ENCODE assay signal across 36 mouse cellular contexts in the genomic region with DNA sequence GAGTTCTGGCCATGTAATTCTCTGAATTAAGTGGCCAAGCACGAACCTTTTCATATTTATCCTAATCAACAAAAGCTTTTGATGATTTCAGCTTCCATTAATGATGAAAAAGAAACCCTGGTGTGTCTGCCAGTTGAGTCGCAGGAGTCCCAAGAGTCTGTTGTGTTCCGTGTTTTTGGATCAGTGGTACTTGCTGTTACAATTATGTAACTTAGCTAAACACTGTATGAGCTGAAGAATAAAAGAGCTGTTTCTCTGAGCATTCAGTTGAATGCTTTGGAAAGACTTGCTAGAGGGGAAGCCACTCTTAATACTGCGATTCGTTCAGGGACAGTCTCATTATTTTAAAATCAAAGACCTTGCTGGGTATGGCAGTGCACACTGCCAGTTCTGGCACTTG.
DNase-seq lines count a peak whose midpoint lies in the region; ATAC-seq and TF ChIP-seq lines count a peak whose summit lies in the region.
"Had no signal": no experiment of that assay in that cellular context is flagged by ENCODE, and none has a peak within 500 bp of the region (broad histone marks: within the 10 kb centered on the region; RNA-seq: fewer than 3 reads in every experiment).

No protein-coding gene starts in this region.

- H3K9ac ChIP-seq in hindbrain, postnatal 0 days (replicated peaks; ENCODE audit: low read length): no peak overlapping the region
- H3K9ac ChIP-seq in hindbrain, embryonic 12.5 days: no peak overlapping the region
- H3K9ac ChIP-seq: embryonic facial prominence, embryonic 12.5 days; heart, embryonic 15.5 days; hindbrain, embryonic 14.5 days; limb, embryonic 13.5 days; lung, embryonic 15.5 days; midbrain, embryonic 13.5 days; neural tube, embryonic 15.5 days had no signal

- no peak overlapping the region for H3K27ac ChIP-seq in hindbrain, postnatal 0 days
- H3K27ac ChIP-seq in hindbrain, embryonic 12.5 days: no peak overlapping the region
- H3K27ac ChIP-seq: embryonic facial prominence, embryonic 12.5 days; heart, embryonic 10.5 days; heart, embryonic 15.5 days; hindbrain, embryonic 14.5 days; limb, embryonic 13.5 days; lung, embryonic 15.5 days; midbrain, embryonic 13.5 days; neural tube, embryonic 15.5 days; stomach, postnatal 0 days had no signal

- H3K4me3 ChIP-seq in hindbrain, postnatal 0 days (ENCODE audit: low read length): no peak overlapping the region
- H3K4me3 ChIP-seq in hindbrain, embryonic 12.5 days: no peak overlapping the region
- H3K4me3 ChIP-seq: embryonic facial prominence, embryonic 12.5 days; heart, embryonic 10.5 days; heart, embryonic 15.5 days; left cerebral cortex, adult 2 months; limb, embryonic 13.5 days; lung, embryonic 15.5 days; megakaryocyte, embryonic 14.5 days; midbrain, embryonic 13.5 days; neural tube, embryonic 15.5 days had no signal

- TF ChIP-seq POLR2A in brain, embryonic 14.5 days (IDR thresholded peaks at IDR 0.05; ENCODE audit: borderline replicate concordance, extremely low read depth, insufficient read depth, insufficient read length, poor library complexity, severe bottlenecking): no peak

- no peaks in the 10 kb centered on the region for H3K27me3 ChIP-seq in hindbrain, postnatal 0 days (ENCODE audit: insufficient read depth, low read length)
- no peaks in the 10 kb centered on the region for H3K27me3 ChIP-seq in hindbrain, embryonic 12.5 days
- H3K27me3 ChIP-seq: embryonic facial prominence, embryonic 12.5 days; heart, embryonic 15.5 days; limb, embryonic 13.5 days; lung, embryonic 15.5 days; megakaryocyte, embryonic 14.5 days; midbrain, embryonic 13.5 days; neural tube, embryonic 15.5 days had no signal

- no peak for TF ChIP-seq CTCF in hindbrain, postnatal 0 days (IDR thresholded peaks at IDR 0.05; ENCODE audit: low read depth)
- TF ChIP-seq CTCF in brain, embryonic 14.5 days (IDR thresholded peaks at IDR 0.05; ENCODE audit: borderline replicate concordance, extremely low read depth, insufficient read depth, insufficient read length): no peak

- no peaks in the 10 kb centered on the region for H3K9me3 ChIP-seq in hindbrain, postnatal 0 days (ENCODE audit: low read length)
- no peaks in the 10 kb centered on the region for H3K9me3 ChIP-seq in hindbrain, embryonic 12.5 days (replicated peaks)
- H3K9me3 ChIP-seq: heart, embryonic 10.5 days; heart, embryonic 15.5 days; lung, embryonic 15.5 days; midbrain, embryonic 13.5 days; neural tube, embryonic 15.5 days had no signal

- no peak overlapping the region for H3K4me2 ChIP-seq in hindbrain, postnatal 0 days (ENCODE audit: low read depth, low read length)
- H3K4me2 ChIP-seq in hindbrain, embryonic 12.5 days (replicated peaks): no peak overlapping the region
- H3K4me2 ChIP-seq: embryonic facial prominence, embryonic 12.5 days; heart, embryonic 15.5 days; hindbrain, embryonic 14.5 days; limb, embryonic 13.5 days; liver, embryonic 11.5 days; lung, embryonic 15.5 days; midbrain, embryonic 13.5 days; neural tube, embryonic 15.5 days had no signal

- no peaks in the 10 kb centered on the region for H3K36me3 ChIP-seq in hindbrain, postnatal 0 days (ENCODE audit: insufficient read depth, low read length)
- no peaks in the 10 kb centered on the region for H3K36me3 ChIP-seq in hindbrain, embryonic 12.5 days
- H3K36me3 ChIP-seq: embryonic facial prominence, embryonic 12.5 days; heart, embryonic 10.5 days; heart, embryonic 15.5 days; limb, embryonic 13.5 days; lung, embryonic 15.5 days; midbrain, embryonic 13.5 days; neural tube, embryonic 15.5 days had no signal

- no peak for ATAC-seq in hindbrain, postnatal 0 days
- no peak for ATAC-seq in hindbrain, embryonic 12.5 days (ENCODE audit: low FRiP score)
- ATAC-seq: activated CD4-positive, CD25-positive, alpha-beta regulatory T cell, adult 4 months; forebrain, embryonic 16.5 days; midbrain, embryonic 13.5 days had no signal

- WGBS in hindbrain, postnatal 0 days: 52% methylated on average over 5 of the region's 5 CpGs
- WGBS in hindbrain, embryonic 12.5 days: 78% methylated on average over 5 of the region's 5 CpGs

- peak; percentile 22 for DNase-seq in hindbrain, postnatal 0 days (ENCODE audit: low spot score)
- peak; percentile 1 for DNase-seq in lung, postnatal 25 days (ENCODE audit: low spot score)
- DNase-seq in lung, postnatal 10 days: no peak
- peak; percentile 36 for DNase-seq in brain, embryonic 14.5 days (ENCODE audit: low read depth)
- DNase-seq in layer of hippocampus, adult 9-11 months: peak; percentile 40
- no peak for DNase-seq in thymus, postnatal 0 days (ENCODE audit: low spot score)
- DNase-seq in thymus, postnatal 14 days: no peak
- DNase-seq: adrenal gland, adult 2 months; adrenal gland, postnatal 36 days; B cell, adult 2 months; cerebellum, adult 8-10 months; cerebellum, postnatal 36 days; embryo, embryonic 11 days; gastrocnemius, postnatal 10 days; heart, postnatal 36 days; kidney, adult 2 months; kidney, postnatal 36 days; lung, postnatal 4 days; retina, postnatal 1 day; thymus, adult 18-20 months; thymus, postnatal 4 days had no signal

- no peaks in the 10 kb centered on the region for H3K4me1 ChIP-seq in hindbrain, postnatal 0 days (ENCODE audit: insufficient read depth, low read length)
- no peaks in the 10 kb centered on the region for H3K4me1 ChIP-seq in hindbrain, embryonic 12.5 days
- H3K4me1 ChIP-seq: embryonic facial prominence, embryonic 12.5 days; heart, embryonic 10.5 days; limb, embryonic 13.5 days; lung, embryonic 15.5 days; midbrain, embryonic 13.5 days; neural tube, embryonic 15.5 days had no signal

Comparison
In these comparisons a context has a peak if more than half of its experiments do, and no peak if none do; other contexts are left out.
1. DNase-seq: peak in hindbrain, postnatal 0 days (single experiment), lung, postnatal 25 days (single experiment), brain, embryonic 14.5 days (single experiment) and layer of hippocampus, adult 9-11 months (single experiment); none in lung, postnatal 10 days (single experiment), thymus, postnatal 0 days (single experiment) and thymus, postnatal 14 days (single experiment).